Mouse (Mus musculus) layer of hippocampus, adult 9-11 months (tissue): ENCODE data around the gene Srp72.
"Not testable (repeated sequence)": the region's sequence is repeated elsewhere in the genome, so short reads cannot be mapped to it uniquely, and the experiment has no call there.

ENCODE experiments used
- DNase-seq: peaks from one replicate; pipeline ENCODE4 v3.0.0; 2022

Srp72 gene

DNA sequence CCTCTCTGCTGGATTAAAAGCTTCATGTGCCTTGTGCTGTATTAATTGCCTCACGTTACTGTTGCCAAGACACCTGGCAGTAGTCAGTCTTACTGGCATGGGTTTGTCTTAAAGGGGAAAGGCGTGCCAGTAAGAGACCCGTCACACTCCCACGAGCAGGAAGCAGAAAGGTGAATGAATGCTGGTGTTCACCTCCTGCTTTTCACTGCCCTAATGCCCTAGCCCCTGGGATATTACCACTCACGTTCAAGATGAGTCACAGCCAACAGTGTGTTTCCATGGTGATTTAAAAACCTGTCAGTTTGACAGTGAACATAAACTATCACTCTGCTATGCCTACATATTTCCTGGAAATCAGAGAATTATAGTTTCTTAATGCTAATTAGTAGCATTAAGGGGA lies 5.2 kb upstream of the Srp72 start:
- DNase-seq, result no peak

DNA sequence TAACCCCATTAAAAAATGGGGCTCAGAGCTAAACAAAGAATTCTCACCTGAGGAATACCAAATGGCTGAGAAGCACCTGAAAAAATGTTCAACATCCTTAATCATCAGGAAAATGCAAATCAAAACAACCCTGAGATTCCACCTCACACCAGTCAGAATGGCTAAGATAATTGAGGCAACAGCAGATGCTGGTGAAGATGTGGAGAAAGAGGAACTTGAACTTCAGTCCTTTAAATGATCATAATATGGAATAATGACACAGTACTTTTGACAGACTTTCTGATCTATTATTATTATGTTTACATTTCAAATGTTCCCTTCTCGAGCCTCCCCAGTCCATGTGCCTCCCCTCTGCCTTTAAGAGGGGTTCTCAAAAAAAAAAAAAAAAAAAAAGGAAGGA lies 3.4 kb upstream of the Srp72 start:
- not testable (repeated sequence) for DNase-seq

DNA sequence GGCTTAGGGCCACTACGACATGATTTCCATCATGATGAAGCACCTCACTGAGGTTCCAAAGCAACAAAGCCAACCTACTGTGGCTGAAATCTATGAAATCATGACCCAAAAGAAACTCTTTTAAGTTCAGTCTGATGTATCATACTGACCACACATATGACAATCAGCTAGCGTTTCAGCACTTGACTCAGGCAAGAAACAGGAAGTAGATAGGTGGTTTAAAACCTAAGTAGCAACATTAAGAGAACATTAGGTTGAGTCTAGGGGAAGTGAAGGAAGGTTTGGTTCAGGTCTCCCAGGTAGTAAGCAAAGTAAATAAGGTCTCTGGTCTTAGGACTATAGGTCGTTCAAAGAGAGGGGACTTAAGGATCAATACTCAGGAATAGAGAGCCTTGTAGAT lies 995 bp upstream of the Srp72 start:
- no peak for DNase-seq

DNA sequence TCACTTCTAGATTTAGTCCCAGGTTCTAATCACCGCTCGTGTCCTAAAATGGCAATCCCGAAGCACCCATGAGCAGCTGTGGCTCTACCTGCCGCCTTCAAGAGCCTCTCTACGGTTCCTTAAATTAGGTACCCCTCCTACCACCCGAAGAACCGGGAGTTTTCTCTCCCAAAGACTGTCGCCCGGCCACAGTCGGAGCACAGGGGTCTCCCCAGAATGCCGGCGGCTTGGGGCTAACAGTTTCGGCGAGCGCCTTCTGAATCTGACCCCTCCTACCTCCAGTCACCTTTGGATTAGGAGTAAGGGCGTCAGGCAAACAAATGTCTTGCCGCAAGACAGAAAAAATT lies 303 bp upstream of the Srp72 start:
- DNase-seq, result no peak

DNA sequence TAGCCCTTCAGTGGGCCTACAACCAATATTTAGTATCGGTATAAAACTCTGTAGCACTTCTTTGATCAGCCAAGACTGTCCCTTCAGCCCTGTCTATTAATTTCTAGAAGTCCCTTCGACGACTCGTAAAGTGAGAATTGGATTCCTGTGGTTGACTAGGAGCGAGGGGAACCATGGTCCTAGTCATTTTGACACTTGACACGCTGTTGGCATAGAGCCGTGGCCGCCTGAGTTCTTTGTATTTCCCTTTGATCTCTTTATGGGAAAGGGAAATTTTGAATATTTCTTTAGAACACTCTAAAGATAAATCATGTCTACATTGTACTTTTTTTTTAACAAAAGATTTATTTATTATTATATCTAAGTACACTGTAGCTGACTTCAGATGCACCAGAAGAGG lies 1.3 kb downstream of the Srp72 start:
- DNase-seq, result no peak

DNA sequence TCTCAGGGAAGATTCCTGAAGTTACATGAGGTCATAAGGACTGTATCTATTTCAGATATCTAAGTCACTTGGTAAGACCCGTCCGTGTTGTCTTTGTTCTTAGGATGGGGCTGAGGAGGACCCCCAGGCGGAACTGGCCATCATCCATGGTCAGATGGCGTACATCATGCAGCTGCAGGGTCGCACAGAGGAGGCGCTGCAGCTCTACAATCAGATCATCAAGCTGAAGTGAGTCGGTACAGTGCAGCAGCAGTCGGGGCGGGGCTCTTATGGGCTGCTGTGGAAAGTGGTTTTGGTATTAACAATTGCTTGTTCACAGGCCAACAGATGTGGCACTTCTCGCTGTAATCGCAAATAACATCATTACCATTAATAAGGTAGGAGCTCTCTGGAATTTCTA lies 9.5 kb downstream of the Srp72 start:
- no peak for DNase-seq

DNA sequence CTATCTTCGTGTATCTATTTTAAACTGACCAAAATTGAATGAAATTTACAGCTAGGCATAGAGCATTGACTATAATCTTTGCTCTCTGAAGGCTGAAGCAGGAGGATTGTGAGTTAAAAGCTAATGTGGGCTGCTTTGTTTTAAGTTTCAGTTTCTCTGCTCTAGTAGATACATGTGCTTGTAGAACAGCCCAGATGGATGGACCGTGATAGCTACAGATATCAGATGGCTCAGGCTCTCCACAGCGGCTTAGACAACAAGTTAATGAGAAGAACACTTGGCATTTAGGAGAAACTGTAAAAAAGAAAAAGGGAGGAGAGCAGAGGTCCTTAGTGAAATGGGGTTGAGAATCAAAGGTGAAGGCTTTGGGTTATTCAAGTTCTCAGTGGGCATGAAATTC lies 16.3 kb downstream of the Srp72 start:
- peak; percentile 28 for DNase-seq

DNA sequence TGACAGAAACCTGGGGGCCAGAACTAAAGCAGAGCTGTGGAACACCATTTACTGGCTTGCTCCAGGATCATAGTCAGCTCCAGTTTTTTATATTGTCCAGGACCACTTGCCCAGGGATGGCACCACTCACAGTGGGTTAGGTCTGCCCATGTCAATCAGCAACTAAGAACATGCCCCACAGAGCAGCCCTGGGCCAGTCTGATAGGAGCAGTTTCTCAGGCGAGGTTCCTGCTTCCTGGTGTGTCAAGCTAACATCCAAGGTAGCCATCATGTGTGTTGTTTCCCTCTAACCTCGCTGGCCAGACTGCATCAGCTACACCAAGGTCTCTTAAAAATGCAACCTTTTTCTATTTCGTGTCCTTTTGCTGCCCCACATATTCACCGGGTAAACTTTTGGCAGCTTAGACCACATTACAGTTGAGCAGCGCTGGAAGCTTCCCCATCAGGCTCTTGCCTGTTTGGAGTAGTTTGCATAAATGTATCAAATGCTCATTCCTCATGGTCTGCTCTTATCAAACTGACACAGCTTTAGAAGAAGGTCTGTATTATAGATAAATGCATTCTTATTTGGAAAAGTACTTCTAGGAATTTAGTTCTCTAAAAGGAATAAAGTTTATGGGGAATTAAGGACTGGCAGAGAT lies 18.8 kb downstream of the Srp72 start:
- no peak for DNase-seq

DNA sequence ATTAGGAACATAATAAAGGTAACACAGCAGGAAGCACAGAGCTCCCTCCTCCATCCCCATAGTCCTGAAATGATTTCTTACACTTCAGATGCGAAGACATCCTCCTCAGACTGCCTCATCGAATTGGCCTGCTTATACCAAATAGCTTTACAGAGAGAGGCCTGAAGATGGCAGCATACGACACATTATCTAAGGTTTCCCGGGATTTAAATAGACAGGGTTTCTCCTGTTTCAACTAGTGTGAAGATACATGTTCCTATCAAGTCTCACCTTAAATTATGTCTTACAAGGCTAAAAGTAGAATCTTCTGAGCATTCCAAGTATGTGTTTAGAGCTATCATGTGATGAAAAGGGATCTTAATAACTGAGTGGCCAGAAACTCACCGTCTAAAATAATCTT lies 23.9 kb downstream of the Srp72 start:
- no peak for DNase-seq

DNA sequence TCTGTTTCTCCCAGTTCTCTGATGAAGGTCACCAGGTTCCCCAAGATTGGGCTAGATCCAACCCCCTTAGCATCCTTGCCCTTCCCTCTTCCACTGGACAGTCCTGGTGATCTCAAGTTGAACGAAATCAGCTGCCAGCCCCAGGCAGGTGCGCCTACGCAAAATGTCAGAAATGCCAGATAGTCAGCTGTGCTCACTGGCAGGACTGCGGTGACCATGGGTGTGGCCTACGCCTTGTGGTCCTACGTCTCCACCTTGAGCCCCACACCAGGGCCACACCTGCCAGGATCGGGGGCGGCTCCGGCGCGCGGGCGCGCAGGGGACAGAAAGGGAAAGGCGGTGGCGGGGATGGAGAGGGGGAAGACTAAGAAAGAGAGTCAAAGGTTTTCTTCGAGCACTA lies 26.7 kb downstream of the Srp72 start:
- DNase-seq, result no peak

DNA sequence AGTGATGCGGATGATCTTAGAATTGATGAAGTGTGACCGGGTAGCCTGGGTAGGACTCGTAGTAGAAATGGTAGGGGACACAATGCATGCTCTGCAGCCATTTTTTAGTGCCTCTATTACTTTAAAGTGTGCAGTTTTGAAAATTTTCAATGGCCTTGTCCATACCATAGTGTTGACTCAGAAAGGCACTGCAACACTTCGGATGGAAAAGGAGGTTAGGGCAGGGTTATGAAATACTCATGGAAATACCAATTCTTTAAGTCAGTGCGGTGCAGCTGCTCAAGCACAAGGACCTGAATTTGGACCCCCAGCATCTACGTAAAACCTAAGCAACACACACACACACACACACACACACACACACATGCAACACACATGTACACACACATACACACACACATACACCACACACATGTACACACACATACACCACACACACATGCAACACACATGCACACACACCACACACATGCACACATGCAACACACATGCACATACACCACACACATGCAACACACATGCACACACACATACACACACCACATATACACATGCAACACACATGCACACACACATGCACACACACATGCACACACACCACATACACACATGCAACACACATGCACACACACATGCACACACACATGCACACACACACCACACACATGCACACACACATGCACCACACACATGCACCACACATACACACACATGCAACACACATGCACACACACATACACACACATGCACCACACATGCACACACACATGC lies 29.8 kb downstream of the Srp72 start, which contains the start of gene Arl9:
TSS of gene Arl9 (plus strand) at position 5 of the 771 bp plus-strand sequence.
- no peak for DNase-seq

DNA sequence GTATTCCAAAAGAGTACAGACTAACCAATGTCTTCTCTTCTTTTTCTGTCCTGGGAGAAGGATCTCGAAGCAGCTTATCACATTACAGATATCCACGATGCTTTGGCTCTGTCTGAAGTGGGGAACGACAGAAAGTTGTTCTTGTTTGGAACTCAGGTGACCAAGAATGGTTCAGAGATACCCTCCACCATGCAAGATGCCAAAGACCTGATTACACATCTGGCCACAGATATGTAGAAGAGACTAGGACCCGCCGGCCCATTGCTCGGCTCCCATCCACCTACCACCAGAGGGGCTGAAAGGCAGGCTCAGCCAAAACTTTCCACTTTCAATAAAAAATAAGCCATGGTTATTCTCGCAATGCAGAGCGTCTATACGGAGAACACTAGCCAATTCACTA lies 35.9 kb downstream of the Srp72 start:
- no peak for DNase-seq

DNA sequence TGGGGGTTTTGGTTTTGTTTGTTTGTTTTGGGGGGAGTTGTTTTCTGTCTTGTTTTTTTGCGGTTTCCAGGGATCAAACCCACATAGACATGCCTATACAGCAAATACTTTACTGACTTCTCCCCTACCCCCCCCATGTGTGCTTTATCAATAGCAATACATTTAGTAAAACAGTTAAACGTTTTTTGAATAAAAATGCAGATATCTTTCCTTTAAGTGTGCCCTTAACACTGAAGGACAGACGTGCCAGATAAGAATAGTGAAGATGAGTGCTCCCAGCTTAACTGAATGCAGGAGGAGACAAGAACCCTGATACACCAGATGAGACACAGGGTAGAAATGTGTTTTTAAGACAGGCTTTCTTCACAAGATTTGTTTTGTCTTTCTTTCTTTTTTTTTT lies 36.6 kb downstream of the Srp72 start:
- DNase-seq, result no peak

DNA sequence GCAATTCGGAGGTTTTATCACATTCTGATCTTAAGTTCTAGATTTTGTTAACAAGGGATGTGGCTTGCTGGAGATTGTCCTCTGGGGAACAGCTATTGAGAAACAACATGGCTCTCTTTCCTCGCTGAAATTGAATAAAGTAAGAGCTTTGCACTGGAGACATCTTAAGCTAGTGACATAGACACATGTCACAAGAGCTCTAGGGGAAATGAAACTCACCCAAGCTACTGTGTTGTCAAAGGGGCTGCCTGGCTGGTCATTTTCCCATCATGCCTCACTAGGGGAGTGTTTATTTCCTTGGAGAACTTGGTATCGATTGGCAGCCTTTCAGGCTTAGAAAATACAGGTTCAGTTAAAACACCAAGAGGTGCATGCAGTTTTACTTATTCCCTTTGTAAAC lies 38.7 kb downstream of the Srp72 start:
- DNase-seq, result no peak

DNA sequence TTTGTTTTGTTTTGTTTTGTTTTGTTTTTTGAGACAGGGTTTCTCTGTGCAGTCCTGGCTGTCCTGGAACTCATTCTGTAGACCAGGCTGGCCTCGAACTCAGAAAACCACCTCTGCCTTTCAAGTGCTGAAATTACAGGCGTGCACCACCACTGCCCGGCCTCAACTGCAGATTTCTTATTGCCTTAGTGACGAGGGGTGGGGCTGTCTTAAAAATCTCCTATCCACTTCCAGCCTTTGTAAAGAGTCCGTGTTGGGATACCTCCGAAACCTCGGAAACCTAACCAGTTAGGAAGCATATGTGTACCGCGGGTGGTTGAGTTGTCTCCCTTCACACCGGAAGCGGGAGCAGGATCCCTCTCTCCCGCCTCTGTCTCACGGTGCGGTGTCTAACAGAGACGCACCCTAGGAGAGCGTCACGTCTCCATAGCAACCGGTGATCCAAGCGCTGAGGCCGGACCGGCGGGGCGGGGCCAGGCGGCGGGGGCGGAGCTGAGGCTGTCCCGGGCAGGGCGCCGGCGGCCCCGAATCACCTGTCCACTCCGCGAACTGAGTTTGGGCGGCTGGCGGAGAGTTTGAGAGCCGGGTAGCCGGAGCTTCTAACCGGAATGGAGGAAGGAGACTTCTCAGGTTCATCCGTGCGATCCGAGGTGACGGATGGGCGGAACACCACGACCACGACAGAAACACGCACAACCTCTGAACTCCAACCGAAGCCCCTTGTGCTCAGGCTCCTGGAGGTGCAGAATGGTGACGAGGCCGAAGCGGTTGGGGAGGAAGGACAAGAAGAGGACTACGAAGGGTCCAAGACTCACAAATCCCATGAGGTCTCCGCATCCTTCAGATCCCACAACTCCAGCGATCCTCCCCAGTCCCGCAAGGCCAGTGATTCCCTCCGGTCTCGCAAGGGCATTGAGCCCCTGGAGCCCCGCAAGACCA lies 41.3 kb downstream of the Srp72 start, which contains the start of gene Thegl:
TSS of gene Thegl (plus strand) at position 480 of the 939 bp plus-strand sequence.
- peak; percentile 81 for DNase-seq

DNA sequence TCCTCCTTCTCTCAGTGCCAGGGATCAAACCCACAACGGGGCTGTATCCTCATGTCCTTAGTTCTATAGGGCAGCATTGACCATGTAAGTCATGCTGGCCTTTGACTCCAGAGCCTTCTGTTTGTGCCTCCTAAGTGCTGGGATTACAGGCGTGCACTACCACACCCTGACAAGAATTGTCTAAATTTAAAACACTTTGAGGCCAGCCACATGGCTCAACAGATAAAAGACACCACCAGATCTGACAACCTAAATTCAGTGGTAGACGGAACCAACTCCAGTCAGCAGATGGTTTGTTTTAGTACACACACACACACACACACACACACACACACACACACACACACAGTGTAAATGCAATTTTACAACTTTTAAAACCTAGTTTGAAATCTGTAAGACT lies 53.6 kb downstream of the Srp72 start:
- DNase-seq, result no peak

DNA sequence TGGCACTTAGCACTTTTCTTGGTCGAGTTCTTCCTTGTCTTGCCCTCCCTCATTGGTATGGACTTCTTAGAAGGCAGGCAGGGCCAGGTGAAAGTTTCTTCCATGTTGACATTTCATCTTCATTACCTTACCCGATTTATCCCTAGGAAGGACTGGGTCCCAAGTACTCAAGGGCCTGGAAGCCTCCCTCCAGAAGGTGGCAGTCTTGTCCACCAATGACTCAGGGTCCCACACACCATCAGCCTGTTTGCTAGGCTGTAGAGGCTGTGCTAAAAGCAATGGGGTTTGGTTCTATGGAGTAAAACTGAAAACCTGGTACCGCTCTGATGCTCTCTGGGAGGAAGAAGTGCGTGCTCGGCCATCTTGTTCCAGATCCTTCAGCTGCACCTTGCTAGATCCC lies 55.3 kb downstream of the Srp72 start:
- no peak for DNase-seq

DNA sequence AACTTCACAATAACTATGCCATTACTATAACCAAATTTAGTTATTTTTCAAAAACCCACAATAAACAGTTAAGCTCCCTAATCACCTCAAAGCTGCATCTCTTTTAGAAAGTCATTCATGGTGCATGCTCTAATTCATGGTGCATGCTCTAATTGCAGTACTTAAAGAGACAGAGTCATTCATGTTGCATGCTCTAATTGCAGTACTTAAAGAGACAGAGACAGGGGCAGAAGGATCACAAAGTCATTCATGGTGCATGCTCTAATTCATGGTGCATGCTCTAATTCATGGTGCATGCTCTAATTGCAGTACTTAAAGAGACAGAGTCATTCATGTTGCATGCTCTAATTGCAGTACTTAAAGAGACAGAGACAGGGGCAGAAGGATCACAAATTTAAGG lies 60.6 kb downstream of the Srp72 start:
- DNase-seq, result not testable (repeated sequence)

DNA sequence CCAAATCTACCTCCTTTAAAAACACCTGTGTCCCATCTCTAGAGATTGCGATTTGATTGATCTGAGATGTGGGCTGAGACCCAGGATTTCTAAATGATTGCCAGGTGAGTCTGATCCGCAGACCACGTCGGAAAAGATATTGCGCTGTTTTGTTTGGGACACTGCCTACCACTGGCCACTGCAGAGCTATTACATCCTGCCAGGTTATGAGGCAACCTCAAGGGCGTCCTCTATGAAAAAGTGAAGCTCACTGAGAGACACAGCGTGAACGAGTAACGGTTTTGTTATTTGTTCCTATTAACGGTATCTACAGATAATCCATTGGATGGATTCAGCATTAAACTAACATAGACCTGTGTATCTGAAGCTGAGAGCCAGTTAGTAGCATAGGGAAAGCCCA lies 64.0 kb downstream of the Srp72 start:
- DNase-seq, result no peak

DNA sequence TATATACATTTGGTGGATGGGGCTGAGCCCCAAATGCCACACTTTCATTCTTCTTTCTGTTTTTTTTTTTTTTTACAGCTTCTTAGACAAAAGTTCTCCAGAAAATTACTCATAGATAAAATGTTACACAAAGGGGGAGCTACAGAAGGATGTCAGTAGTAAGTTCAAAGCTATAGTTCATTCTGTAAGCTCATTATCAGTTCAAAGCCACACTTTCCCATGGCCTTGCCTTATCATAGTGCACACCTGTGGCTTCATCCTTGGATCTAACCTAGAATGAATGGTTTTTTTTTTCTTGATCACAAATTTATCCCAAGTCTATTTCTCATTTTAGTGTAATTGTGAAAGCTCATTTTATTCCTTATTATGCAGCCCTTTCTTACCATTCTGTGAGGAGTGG lies 64.9 kb downstream of the Srp72 start:
- DNase-seq, result no peak

DNA sequence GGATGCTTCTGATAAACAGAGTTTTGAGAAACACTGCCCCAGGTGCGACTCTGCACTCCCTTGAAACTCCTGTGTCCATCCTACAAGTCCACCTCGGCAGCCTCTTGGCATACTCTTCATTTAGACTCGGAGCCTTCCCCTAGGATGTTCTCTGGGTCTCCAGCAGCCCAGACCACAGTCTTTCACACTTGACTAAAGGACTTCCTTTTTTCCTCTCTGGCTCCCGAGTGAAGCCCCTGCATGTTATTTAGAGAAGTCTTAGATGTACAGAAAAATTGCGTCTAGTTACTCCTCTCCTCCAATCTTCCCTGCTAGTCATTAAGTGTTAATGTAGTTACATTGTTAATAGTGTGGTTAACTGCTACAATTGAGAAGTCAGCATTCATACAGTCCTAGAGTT lies 69.9 kb downstream of the Srp72 start:
- DNase-seq, result no peak
